31 mouse cellular contexts compared by ENCODE assay signal in genomic region chr2:63105971-63106370, GRCm38 (mm10).
"Had no signal": no experiment of that assay in that cellular context is flagged by ENCODE, and none has a peak within 500 bp of the region (broad histone marks: within the 10 kb centered on the region; RNA-seq: fewer than 3 reads in every experiment).

No protein-coding gene starts in this region.

- H3K9ac ChIP-seq: limb, embryonic 12.5 days; limb, embryonic 13.5 days; limb, embryonic 15.5 days; liver, embryonic 12.5 days; liver, embryonic 13.5 days; liver, embryonic 14.5 days; liver, embryonic 15.5 days; liver, postnatal 0 days; lung, embryonic 14.5 days; lung, embryonic 15.5 days; midbrain, embryonic 12.5 days; midbrain, embryonic 13.5 days; midbrain, embryonic 15.5 days had no signal

- H3K36me3 ChIP-seq: limb, embryonic 10.5 days; limb, embryonic 12.5 days; limb, embryonic 13.5 days; limb, embryonic 15.5 days; liver, embryonic 12.5 days; liver, embryonic 13.5 days; liver, embryonic 15.5 days; lung, embryonic 15.5 days; midbrain, embryonic 10.5 days; midbrain, embryonic 12.5 days; midbrain, embryonic 13.5 days; midbrain, embryonic 15.5 days had no signal

- H3K4me1 ChIP-seq: limb, embryonic 10.5 days; limb, embryonic 12.5 days; limb, embryonic 13.5 days; limb, embryonic 15.5 days; liver, embryonic 12.5 days; liver, embryonic 13.5 days; liver, embryonic 15.5 days; lung, embryonic 15.5 days; megakaryocyte, embryonic 14.5 days; midbrain, embryonic 10.5 days; midbrain, embryonic 12.5 days; midbrain, embryonic 13.5 days; midbrain, embryonic 15.5 days had no signal

- H3K27me3 ChIP-seq: limb, embryonic 12.5 days; limb, embryonic 13.5 days; limb, embryonic 15.5 days; liver, embryonic 12.5 days; liver, embryonic 13.5 days; liver, embryonic 15.5 days; lung, embryonic 15.5 days; megakaryocyte, embryonic 14.5 days; midbrain, embryonic 12.5 days; midbrain, embryonic 13.5 days; midbrain, embryonic 15.5 days had no signal

- H3K27ac ChIP-seq: limb, embryonic 10.5 days; limb, embryonic 12.5 days; limb, embryonic 13.5 days; limb, embryonic 15.5 days; liver, embryonic 12.5 days; liver, embryonic 13.5 days; liver, embryonic 14.5 days; liver, embryonic 15.5 days; lung, embryonic 15.5 days; macrophage; midbrain, embryonic 10.5 days; midbrain, embryonic 12.5 days; midbrain, embryonic 13.5 days; midbrain, embryonic 15.5 days had no signal

- H3K4me2 ChIP-seq: limb, embryonic 12.5 days; limb, embryonic 13.5 days; limb, embryonic 15.5 days; liver, embryonic 11.5 days; liver, embryonic 12.5 days; liver, embryonic 13.5 days; liver, embryonic 15.5 days; lung, embryonic 14.5 days; lung, embryonic 15.5 days; midbrain, embryonic 11.5 days; midbrain, embryonic 12.5 days; midbrain, embryonic 13.5 days; midbrain, embryonic 15.5 days had no signal

- H3K9me3 ChIP-seq: limb, embryonic 10.5 days; limb, embryonic 12.5 days; limb, embryonic 13.5 days; limb, embryonic 15.5 days; liver, embryonic 12.5 days; liver, embryonic 13.5 days; liver, embryonic 15.5 days; lung, embryonic 15.5 days; megakaryocyte, embryonic 14.5 days; midbrain, embryonic 10.5 days; midbrain, embryonic 12.5 days; midbrain, embryonic 13.5 days; midbrain, embryonic 15.5 days had no signal

- ATAC-seq: liver, embryonic 12.5 days; liver, postnatal 0 days; lung, postnatal 0 days; midbrain, embryonic 13.5 days; midbrain, embryonic 15.5 days; midbrain, embryonic 16.5 days had no signal

- DNase-seq: left cerebral cortex, postnatal 4 days; liver; liver, embryonic 13.5 days; liver, postnatal 0 days; lung, adult 18-20 months; lung, adult 2 months; lung, embryonic 14.5 days; lung, postnatal 10 days; lung, postnatal 14 days; lung, postnatal 36 days; lung, postnatal 4 days; midbrain, embryonic 14.5 days had no signal

- H3K4me3 ChIP-seq: limb, embryonic 10.5 days; limb, embryonic 12.5 days; limb, embryonic 13.5 days; limb, embryonic 15.5 days; liver, embryonic 12.5 days; liver, embryonic 13.5 days; liver, embryonic 15.5 days; lung, embryonic 15.5 days; megakaryocyte, embryonic 14.5 days; midbrain, embryonic 10.5 days; midbrain, embryonic 12.5 days; midbrain, embryonic 13.5 days; midbrain, embryonic 15.5 days; myocyte had no signal
